Mouse (Mus musculus) thymus, adult 18-20 months (tissue): ENCODE measurements around the gene Glrx5.
A peak's percentile ranks its signal among the peaks of the same experiment; 100 is the strongest.

ENCODE experiments used
- DNase-seq, 2 experiments: peaks; one replicate each; pipeline ENCODE4 v3.0.0; 2022; ENCODE audit warnings: mixed read lengths in 2 of 2

Gene Glrx5

GRCm38 (mm10) chr12:105031081-105032058 lies 1.1 kb upstream of the Glrx5 start:
- no peak for DNase-seq

DNA sequence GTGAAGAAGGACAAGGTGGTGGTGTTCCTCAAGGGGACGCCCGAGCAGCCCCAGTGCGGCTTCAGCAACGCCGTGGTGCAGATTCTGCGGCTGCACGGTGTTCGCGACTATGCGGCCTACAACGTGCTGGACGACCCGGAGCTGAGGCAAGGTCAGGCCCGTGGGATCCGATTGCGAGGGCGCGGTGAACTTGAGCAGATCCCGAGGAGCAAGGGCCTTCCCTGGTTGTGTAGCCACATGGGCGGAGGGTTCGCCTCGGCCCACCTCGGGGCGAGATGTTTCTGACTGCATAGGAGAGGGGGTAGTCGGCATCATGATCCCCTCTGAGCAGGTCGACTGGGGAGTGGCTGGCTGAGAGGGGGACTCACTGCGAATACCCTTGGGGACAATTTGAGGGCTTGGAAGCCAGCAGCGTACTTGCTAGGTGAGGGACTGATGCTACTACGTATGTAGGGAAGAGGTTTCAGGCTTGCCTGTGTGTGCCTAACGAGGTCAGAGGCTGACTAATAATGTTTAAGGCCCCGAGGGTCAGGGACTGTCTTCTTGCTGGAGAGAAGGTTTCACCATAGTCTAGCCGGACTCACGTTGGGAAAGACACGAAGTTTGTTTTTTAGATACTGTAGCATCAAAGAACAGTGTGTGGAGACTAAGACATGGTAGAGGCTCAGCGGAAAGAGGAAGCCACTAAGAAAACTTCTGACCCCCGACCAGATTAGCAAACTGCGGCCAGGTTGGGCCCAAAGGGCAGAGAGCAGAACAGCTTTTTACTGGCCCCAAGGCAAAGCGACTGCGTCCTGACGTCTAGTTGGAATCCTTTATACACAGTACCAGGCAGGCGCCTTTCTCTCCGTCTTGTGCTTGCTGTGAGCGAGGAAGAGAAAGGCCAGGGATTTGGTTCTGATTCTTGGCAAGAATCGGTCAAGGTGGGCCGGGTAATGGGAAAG lies 616 bp downstream of the Glrx5 start:
- DNase-seq = peak in 1 of 2 experiments; percentile 59

GRCm38 (mm10) chr12:105034130-105034769 lies 1.8 kb downstream of the Glrx5 start:
- no peak for DNase-seq

GRCm38 (mm10) chr12:105038211-105038610 lies 5.7 kb downstream of the Glrx5 start:
- no peak for DNase-seq

GRCm38 (mm10) chr12:105038918-105039317 lies 6.4 kb downstream of the Glrx5 start:
- no peak for DNase-seq

- no peak for DNase-seq
These were observed 7.2 kb downstream of the Glrx5 start for GRCm38 (mm10) chr12:105039578-105040289.

DNA sequence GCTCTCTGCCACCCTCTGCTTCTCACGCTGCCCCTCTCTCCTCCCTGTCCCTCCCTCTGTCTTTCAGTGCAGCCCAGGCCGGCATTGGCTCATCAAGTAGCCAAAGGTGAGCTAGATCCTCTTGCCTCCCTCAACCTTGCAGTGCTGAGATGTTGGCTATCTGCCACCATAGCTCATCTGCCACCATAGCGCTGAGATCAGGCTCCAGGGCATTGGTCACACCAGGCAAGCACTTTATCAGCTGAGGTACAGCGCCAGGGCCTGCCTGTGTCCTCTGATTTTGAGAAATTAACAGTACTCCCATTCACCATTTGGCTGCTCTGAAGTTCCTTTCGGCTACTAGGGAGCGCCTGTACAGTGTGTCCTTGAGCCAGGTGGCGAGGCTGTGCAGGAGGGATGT lies 8.5 kb downstream of the Glrx5 start:
- DNase-seq = no peak

- no peak for DNase-seq
These were observed 10.6 kb downstream of the Glrx5 start for GRCm38 (mm10) chr12:105043081-105043480.

DNA sequence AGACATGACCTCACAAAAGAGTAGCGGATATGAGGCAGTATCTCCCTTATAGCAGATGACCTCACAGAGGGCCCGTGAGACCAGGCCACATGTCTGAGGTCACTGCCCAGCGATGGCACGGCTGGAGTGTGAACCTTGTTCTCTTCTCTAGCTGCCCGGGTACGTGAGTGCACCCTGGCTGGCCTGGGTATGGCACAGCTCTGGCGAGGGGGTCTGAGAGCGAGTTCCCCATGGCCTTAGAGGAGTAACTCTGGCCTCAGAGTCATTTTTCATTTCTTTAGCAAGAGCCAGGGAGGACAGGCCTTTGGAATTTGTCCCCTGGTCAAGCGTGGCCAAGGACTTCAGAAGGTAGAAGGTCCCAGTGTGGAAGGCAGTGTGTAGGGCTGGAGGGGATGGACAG lies 12.3 kb downstream of the Glrx5 start:
- DNase-seq = no peak

- no peak for DNase-seq
These were observed 15.9 kb downstream of the Glrx5 start for GRCm38 (mm10) chr12:105048301-105048863.

DNA sequence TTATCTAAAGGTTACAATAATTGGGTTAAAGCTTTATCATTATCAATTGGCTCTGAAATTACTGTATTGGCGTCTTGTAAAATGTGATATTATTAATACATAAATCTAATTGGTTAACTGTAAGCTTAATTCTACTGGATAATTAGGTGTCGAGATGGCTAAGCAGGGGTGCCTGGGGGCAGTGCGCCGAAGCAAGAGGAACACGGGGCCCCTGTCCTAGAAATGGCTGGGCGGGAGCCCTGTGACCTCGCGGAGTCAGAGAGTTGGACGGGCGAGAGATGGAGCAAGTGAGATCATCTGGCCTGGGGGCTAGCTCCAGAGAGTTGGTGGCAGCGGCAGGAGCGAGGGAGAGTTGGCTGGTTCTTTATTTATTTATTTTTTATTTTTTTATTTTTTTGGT lies 17.3 kb downstream of the Glrx5 start:
- no peak for DNase-seq

DNA sequence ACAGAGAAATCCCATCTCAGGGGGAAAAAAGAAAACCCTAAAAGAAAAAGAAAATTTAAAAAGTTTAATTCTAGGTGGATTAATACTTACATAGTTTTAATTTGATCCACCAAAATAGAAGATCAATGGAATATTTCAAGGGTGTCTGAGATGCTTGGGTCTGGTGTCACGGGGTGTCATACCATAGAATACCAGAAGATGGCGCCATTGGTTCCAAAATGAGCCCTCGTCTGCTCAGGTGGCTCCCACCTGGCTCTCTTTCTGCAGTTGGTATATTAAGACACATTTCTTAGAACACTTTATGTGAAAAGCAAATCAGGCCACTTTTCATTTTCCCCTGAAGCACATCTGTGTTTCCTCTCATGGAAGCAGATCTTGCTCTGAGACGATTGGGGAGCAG lies 18.4 kb downstream of the Glrx5 start:
- no peak for DNase-seq

DNA sequence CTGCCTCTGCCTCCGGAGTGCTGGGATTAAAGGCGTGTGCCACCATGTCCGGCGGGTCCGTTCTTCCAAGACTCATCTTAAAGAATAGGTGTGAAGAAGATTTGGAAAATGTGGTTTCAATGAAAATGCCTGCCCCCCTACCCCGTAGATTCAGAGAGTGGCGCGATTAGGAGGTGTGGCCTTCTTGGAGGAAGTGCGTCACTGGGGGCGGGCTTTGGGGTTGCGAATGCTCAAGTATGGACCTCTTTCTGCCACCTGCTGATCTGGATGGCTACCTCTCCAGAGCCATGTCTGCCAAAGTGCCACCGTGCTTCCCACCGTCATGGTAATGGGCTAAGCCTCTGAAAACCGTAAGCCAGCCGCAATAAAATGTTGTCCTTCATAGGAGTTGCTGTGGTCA lies 21.6 kb downstream of the Glrx5 start:
- DNase-seq = no peak

DNA sequence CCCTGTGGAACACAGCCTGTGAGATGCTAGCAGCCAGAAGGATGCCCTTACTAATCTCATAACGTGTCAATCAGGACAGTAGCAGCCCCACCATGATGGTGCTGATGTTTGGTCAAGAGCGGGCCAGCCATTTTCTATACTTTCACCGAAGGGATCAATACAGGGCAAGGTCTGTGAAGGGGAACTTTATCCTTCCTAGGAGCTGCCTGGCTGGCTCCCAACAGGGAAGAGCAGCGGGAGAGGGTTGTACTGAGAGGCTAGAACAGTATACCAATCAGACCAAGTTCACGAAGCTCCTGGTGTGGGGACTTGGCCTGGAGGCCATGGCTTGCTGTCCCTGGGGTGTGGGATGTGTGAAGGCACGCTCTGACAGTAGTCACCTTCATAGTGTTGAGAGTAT lies 22.8 kb downstream of the Glrx5 start:
- no peak for DNase-seq

DNA sequence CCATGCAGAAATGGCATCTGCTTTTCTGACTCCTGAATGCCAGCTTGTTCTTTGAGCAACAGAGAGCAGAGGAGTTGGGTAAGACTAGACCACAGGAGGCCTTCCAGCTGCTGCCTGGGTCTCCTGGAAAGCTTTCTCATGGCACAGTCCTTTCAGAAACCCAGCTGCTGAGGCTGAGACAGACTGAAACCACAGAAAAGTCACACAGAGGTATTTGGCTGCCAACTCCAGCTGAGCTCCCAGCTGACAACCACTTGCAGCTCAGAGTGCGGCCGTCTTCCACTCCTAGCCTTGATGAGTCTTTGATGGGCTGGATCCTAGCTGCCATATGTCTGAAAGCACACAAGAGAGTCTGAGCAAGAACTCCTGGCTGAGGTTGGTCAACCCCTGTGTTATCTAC lies 27.5 kb downstream of the Glrx5 start:
- no peak for DNase-seq

DNA sequence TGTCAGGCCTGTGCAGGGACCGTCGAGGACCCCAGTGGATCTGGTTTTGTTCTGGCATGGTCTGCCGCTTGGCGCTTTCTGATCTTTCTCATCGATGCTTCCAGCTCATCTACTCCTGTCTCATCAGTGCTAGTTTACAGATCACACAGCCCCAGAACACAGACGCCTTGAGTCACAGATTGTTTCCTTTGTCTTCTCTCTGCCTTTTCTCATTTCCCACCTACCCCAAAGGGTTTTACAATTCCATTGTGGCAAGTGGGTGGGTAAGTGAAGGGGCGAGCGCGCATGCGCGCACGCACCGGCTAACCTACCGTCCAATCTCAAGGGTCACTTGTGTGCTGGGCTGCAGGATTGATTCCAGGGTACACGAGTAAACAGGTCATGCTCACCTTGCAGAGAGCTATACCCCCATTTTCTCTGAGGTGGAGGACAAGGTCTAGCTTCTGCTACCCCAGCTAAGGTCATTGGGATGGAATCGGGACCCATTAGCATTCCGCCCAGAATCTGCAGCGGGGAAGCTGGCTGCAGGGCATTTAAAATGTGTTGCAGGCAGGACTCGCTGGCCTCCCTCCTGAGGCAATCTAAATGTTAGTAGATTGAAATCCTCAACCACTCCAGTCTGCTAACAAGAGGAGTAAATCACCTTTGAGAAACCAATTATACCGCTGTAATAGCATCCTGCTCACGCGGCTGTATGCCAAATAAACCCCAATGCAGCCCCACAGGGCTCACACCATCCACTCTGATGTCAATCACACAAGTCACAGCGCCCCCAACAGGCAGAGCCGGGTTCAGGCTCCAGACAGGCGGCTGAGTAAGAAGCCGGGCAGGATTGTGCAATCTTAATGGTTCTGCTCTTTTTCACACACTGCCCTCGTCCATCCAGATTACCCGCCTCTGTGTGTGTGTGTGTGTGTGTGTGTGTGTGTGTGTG lies 31.0 kb downstream of the Glrx5 start:
- no peak for DNase-seq

- no peak for DNase-seq
These were observed 31.7 kb downstream of the Glrx5 start for GRCm38 (mm10) chr12:105064168-105064567.

GRCm38 (mm10) chr12:105065119-105065518 lies 32.6 kb downstream of the Glrx5 start:
- DNase-seq = no peak

- DNase-seq = no peak
These were observed 34.0 kb downstream of the Glrx5 start for GRCm38 (mm10) chr12:105066523-105066922.

- peak in 1 of 2 experiments; percentile 29 for DNase-seq
These were observed 36.4 kb downstream of the Glrx5 start for GRCm38 (mm10) chr12:105068911-105069310.

DNA sequence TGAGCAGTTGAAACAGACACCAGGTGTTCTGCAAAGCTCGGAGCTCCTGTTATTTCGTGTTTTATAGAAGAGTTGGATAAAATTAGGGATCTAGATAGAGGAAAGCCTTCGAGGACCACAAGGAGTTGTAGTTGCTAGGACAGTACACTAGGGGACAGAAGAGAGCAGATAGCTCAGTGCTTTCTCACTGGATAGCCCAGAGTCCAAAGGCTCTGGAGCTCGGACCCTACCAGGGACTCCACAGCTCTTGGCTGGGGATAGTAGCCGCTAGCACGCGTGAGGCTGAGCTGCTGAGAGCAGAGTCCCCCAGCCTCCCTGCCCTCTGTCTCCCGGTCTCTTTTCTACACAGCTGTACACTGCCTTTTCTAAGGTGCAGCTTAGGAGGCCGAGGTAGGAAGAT lies 41.2 kb downstream of the Glrx5 start:
- DNase-seq = no peak
